Mouse (Mus musculus): ENCODE data around the gene Vipr1. TPM values are rescaled to one million over a fixed set of nuclear protein-coding genes. Genes with fewer than 3 reads are reported as not detected.

The Vipr1 gene
- total RNA-seq, 2 experiments from 2014 or later: not detected

DNA sequence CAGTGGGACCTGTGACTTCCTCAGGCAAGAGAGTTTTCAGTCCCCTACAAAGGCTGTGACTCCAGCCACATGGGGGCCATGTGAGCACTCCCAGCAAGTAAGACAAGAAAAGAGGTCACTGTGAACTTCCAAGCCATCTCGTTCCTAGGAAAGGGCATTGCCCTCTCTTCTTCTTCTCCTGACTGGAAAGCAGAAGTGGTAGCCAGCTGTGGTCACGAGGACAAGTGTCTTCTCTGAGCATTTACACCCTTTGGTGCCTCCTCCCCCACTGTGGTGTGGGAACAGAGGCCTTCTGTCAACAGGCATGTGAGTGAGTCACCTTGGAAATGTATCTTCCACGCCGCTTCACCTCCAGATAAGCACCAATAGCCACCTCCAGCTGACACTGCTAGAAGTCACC is 10.6 kb upstream of the Vipr1 start:
- ATAC-seq (replicated peaks; ENCODE audit: poor library complexity, severe bottlenecking): peak; percentile 83

DNA sequence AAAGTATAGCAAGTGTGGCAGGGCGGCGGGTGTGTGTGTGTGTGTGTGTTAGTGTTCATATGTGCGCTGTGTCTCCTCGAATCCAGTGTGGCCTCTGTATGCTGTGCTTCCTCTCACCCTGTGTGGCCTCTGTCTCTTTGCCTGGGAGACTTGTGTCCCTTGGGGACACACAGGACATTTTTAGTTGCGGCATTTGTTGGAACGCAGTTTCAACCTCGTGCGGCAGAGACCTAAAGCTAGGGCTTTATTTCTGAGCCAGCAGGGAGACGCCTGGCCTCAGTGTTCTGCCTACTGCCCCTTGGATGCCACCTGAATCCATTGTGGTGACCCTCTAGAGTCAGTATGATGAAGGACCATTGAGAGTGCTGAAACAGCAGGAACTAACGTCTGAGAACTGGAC is 9.6 kb upstream of the Vipr1 start:
- no peak for ATAC-seq (replicated peaks; ENCODE audit: poor library complexity, severe bottlenecking)

DNA sequence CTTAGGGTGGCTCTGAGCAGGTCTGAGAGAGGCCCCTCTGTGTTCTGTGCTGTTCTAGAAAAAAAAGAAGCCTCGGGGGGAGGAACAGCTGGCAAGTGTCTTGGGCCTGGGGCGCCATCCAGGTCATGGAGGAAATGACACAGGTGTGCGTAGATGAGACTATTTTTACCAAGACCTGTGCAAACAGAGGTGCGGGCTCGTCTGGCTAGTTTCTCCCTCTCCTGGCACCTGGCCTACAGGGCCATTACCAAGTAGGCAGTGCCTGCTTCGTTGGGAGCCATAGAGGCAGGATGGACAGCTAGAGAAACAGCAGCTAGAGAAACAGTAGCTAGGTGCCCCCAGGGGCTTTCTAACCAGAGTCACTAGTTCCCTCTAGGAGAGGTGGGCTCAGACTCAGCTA is 9.2 kb upstream of the Vipr1 start:
- no peak for ATAC-seq (replicated peaks; ENCODE audit: poor library complexity, severe bottlenecking)

DNA sequence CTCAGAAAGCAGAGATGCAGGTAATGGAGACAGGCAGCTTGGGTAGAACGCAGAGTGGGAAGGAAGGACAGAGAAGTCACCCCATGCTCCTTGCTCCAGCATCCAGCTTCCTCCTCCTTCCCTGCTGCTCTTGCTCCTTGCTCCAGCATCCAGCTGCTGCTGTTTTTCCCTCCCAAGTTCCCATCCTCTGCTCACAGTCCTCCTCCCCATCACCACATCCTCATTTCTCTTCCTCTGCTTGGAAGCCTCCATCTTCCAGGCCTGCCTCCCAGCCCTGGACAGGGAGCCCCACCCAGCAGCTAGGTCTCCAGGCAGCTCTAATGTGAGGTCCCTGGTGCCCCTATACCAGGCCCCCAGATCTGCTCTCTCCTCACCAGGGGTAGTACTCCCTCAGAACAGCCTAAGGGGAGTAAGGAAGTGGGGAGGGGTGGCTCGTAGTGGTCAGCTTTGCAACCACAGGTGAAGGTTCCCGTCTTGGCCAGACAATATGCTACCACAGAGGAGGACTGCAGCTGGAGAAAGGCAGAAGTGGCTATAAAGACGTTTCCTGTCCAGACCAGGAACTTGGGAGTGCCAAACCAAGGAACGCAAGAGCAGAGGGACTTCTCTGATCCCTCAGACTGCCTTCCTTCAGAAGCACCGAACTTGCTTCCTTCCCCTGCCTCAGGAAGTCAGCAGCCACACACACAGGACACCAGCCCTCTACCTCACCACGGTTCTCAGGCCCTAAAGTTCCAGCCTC is 6.5 kb upstream of the Vipr1 start:
- ATAC-seq (replicated peaks; ENCODE audit: poor library complexity, severe bottlenecking): peak; percentile 80

- no peak for ATAC-seq (replicated peaks; ENCODE audit: poor library complexity, severe bottlenecking)
Observed at GRCm38 (mm10) chr9:121639790-121640189, 2.7 kb upstream of the Vipr1 start.

- peak; percentile 13; the same call in 1 of the 2 replicates for ATAC-seq (replicated peaks; ENCODE audit: poor library complexity, severe bottlenecking)
Observed at GRCm38 (mm10) chr9:121641235-121641915, 1.1 kb upstream of the Vipr1 start.

DNA sequence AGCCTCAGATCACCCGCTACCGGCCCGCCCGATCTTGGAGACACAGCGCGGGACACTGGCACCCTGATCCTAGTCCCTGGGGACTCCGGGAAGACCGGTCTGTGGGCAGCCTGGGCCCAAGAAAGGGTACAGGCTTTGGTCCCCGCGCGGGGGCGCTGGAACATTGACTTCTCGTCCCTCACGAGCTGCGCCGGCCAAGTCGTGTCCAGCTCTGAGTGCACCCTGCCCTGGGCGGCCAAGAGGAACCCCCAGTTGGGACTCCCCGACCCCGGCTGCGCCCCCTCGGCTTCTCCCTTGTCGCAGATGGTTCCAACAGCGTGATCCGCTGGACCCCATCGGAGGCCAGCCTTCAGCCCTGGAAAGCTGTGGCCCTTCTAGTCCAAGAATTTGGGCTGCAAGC is 515 bp upstream of the Vipr1 start, which contains the start of gene Lyzl4:
Gene Lyzl4, minus strand, starts transcription at position 96 of the 400 bp plus-strand sequence.
- ATAC-seq (replicated peaks; ENCODE audit: poor library complexity, severe bottlenecking): peak; percentile 65

GRCm38 (mm10) chr9:121644855-121645254 is 2.3 kb downstream of the Vipr1 start:
- ATAC-seq (replicated peaks; ENCODE audit: poor library complexity, severe bottlenecking): no peak

DNA sequence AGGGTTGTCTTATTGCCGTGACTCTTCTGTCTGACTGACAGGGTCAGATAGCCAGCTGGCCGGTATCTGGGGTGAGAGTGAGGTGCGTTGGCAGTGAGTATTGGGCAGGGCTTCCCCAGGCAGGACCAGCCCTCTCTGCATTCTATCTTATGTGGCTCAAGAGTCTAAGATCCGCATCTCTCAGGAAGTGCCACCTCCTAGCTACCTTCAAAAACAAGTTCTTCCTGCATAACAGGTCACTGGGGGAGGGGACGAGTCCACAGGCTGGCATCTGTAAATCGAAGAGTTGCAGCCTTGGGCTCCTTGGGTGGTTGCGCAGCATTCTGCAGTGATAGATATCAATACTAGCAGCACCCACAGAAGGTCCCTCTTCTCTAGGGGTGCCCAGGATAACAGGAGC is 4.5 kb downstream of the Vipr1 start:
- no peak for ATAC-seq (replicated peaks; ENCODE audit: poor library complexity, severe bottlenecking)

- ATAC-seq (replicated peaks; ENCODE audit: poor library complexity, severe bottlenecking): no peak
Observed at GRCm38 (mm10) chr9:121653668-121654067, 11.2 kb downstream of the Vipr1 start.

- ATAC-seq (replicated peaks; ENCODE audit: poor library complexity, severe bottlenecking): no peak
Observed at GRCm38 (mm10) chr9:121656322-121656721, 13.8 kb downstream of the Vipr1 start.

DNA sequence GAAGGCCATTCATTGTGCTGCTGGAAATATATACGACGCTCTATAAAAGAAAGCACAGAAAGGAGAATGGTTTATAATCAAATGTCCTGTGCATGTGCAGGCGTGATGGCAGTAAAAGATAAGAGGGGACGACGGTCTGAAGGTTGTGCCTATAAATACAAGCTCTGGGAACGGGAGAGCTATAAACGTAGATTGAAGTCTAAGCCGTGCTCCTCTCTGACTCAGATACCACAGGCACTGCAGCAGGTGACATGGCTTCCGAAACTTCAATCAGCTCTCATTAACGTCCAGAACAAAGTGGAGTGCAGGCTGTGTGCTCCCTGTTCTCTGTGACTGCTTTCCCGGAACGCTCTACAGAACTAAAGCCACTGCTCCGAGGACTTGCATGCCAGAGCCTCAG is 14.6 kb downstream of the Vipr1 start:
- no peak for ATAC-seq (replicated peaks; ENCODE audit: poor library complexity, severe bottlenecking)

DNA sequence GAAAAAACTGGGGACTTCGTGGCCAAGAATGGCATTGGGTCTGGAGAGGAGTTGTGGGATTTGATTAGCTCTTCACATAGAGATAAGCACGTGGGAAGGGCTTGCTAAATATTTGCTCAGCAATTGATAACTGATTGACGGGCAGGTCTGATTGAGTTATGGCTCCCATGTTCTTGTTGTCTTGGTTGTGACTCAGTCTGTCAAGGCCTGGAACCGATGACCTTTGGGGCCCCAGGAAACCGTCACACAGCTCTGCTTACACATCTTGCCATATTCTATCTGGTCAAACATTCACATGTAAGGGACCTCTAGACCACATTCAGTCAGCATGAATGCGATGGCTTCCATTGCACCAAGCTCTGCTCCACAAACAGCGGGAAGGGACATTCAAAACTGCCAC is 15.7 kb downstream of the Vipr1 start:
- no peak for ATAC-seq (replicated peaks; ENCODE audit: poor library complexity, severe bottlenecking)

- ATAC-seq (replicated peaks; ENCODE audit: poor library complexity, severe bottlenecking): no peak
Observed at GRCm38 (mm10) chr9:121659791-121660190, 17.3 kb downstream of the Vipr1 start.

DNA sequence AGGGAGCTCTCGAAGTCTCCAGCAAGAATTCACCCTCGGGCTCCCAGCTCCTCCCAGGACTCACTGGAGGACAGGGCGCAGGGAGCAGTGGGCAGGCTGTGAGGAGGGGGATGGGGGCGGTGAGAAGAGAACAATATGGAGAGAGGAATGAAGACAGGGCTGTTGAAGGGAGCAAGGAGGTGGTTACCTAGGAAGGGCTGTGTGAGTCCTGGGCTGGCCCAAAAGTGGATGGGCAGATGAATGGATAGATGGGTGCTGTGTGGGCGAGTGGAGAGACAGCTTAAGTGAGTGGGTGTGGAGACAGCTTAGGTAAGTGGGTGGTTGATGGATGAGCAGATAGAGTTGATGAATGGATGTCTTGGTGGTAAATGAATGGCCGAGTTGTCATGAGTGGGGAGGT is 21.0 kb downstream of the Vipr1 start:
- ATAC-seq (replicated peaks; ENCODE audit: poor library complexity, severe bottlenecking): no peak

GRCm38 (mm10) chr9:121664104-121664503 is 21.6 kb downstream of the Vipr1 start:
- no peak for ATAC-seq (replicated peaks; ENCODE audit: poor library complexity, severe bottlenecking)

GRCm38 (mm10) chr9:121666957-121667630 is 24.6 kb downstream of the Vipr1 start:
- no peak for ATAC-seq (replicated peaks; ENCODE audit: poor library complexity, severe bottlenecking)

DNA sequence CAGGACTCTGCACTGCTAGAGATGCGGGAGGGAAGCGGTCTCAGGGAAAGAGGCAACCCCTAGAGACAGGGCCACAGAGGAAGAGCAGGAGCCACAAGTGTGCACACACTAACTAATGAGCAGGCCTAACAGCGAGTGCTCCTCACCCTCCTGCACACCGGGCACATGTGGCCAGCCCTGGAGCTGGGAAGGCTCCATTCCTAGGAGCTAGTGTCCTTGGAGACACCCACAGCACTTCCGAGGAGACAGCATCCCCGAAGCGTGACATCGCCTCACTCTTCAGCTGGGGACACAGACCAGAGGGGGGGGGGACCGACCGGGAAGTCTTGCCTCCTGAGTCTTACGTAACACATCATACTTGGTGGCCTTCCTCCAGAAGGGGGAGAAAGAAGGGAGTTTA is 25.3 kb downstream of the Vipr1 start:
- ATAC-seq (replicated peaks; ENCODE audit: poor library complexity, severe bottlenecking): peak; percentile 45

DNA sequence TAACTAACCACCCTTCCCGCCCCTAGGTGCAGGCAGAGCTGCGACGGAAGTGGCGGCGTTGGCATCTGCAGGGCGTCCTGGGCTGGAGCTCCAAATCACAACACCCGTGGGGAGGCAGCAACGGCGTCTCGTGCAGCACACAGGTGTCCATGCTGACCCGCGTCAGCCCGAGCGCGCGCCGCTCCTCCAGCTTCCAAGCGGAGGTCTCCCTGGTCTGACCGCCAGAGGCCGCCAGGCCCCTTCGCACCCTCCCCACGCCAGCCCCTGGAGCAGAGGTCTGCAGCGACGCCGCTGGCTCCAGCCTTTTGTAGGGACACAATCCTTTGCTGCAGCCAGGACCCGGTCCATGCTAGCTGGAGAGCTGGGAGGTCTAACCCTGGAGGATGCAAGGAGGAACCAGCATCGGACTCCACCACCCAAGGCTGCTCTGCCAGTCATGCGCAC is 26.9 kb downstream of the Vipr1 start:
- ATAC-seq (replicated peaks; ENCODE audit: poor library complexity, severe bottlenecking): peak; percentile 57

DNA sequence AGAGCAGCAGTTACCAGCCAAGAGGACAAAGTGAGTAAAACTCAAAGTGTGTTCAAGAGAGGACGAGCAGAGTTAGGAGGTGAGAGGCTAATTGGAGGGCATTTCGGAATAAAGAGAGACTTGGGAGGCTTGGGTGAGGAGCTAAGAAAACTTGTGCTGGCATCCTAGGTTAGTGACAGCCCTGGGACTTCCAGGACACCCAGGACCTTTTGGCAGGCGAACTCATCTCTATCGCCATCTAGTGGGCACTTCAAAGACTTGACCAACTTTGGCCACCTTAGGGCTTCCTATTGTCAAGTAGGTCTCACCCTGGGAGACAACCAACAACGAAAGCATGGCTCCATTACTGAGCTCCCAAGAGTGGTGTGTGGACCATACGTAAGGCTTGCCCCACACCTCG is 28.8 kb downstream of the Vipr1 start:
- 0 out of 2 replicates have a peak, but pooled peaks have one; percentile 16 for ATAC-seq (replicated peaks; ENCODE audit: poor library complexity, severe bottlenecking)

- ATAC-seq (replicated peaks; ENCODE audit: poor library complexity, severe bottlenecking): no peak
Observed at GRCm38 (mm10) chr9:121672311-121672710, 29.8 kb downstream of the Vipr1 start.

Measured in granulocyte monocyte progenitor cell, adult 5-6 weeks (primary cell).